Mouse (Mus musculus) layer of hippocampus, adult 2 months (tissue): ENCODE measurements at regions not wholly inside any gene's neighbourhood (a gene's known extent, or its start where the extent isn't known, plus 50 kb on each side); places are given as distances from the start of the nearest gene placed in this dataset.

Experiments used
- DNase-seq, 2 experiments: peaks; one replicate each; pipeline ENCODE4 v3.0.0; 2022; ENCODE audit warnings: low spot score in 2 of 2
- H3K27ac ChIP-seq: fragments of 200-600 bp; 2 replicates; pipeline ENCODE4 v1.8.1; 2022
- H3K4me3 ChIP-seq: fragments of 200-600 bp; 2 replicates; pipeline ENCODE4 v1.8.1; 2022; ENCODE audit warnings: mild to moderate bottlenecking
- CTCF ChIP-seq: fragments of 200-600 bp; conservative IDR thresholded peaks from 2 replicates; pipeline ENCODE4 v1.8.1; 2022; ENCODE audit warnings: antibody characterized with exemption, mild to moderate bottlenecking, moderate library complexity

GRCm38 (mm10) chr9:120712987-120713386 lies 141.7 kb downstream of the Rpl14 start:
- TF ChIP-seq CTCF = peak; percentile 35
- DNase-seq = no peak
- no peak overlapping the region for H3K27ac ChIP-seq
- no peak overlapping the region for H3K4me3 ChIP-seq

- TF ChIP-seq CTCF = no peak
- H3K27ac ChIP-seq = peak overlapping the region; percentile 57
- peak in 1 of 2 experiments; percentile 29 for DNase-seq
- no peak overlapping the region for H3K4me3 ChIP-seq
Measured at GRCm38 (mm10) chr9:120715665-120716121, 144.4 kb downstream of the Rpl14 start.

- Histone ChIP-seq H3K27ac (no peak overlapping the region), H3K4me3 (no peak overlapping the region)
- no peak for DNase-seq
- no peak for TF ChIP-seq CTCF
Measured at GRCm38 (mm10) chr9:120718812-120719211, 147.6 kb downstream of the Rpl14 start.

GRCm38 (mm10) chr9:120721451-120722123 lies 150.3 kb downstream of the Rpl14 start:
- no peak overlapping the region for H3K4me3 ChIP-seq
- no peak for DNase-seq
- no peak for TF ChIP-seq CTCF

GRCm38 (mm10) chr9:120723026-120723425 lies 151.8 kb downstream of the Rpl14 start:
- no peak overlapping the region for H3K27ac ChIP-seq
- TF ChIP-seq CTCF = no peak
- DNase-seq = no peak
- no peak overlapping the region for H3K4me3 ChIP-seq

More at GRCm38 (mm10) chr9:120721451-120722123, 150.3 kb downstream of the Rpl14 start:
- no peak overlapping the region for H3K27ac ChIP-seq

- Histone ChIP-seq H3K27ac (no peak overlapping the region), H3K4me3 (no peak overlapping the region)
- TF ChIP-seq CTCF = no peak
- no peak for DNase-seq
Measured at GRCm38 (mm10) chr9:120731952-120732622, 160.8 kb downstream of the Rpl14 start.

- TF ChIP-seq CTCF = no peak
- Histone ChIP-seq H3K4me3 (no peak overlapping the region), H3K27ac (no peak overlapping the region)
- DNase-seq = no peak
Measured at GRCm38 (mm10) chr9:120732650-120733293, 161.5 kb downstream of the Rpl14 start.

- no peak for DNase-seq
Measured at GRCm38 (mm10) chr9:120733681-120734465, 162.6 kb downstream of the Rpl14 start.

GRCm38 (mm10) chr9:120735217-120735616 lies 164.0 kb downstream of the Rpl14 start:
- TF ChIP-seq CTCF = no peak
- no peak overlapping the region for H3K27ac ChIP-seq
- no peak for DNase-seq
- no peak overlapping the region for H3K4me3 ChIP-seq

More at GRCm38 (mm10) chr9:120733681-120734465, 162.6 kb downstream of the Rpl14 start:
- peak overlapping the region; percentile 11; the same call in 1 of the 2 replicates for H3K27ac ChIP-seq
- TF ChIP-seq CTCF = peak; percentile 63
- no peak overlapping the region for H3K4me3 ChIP-seq

- no peak overlapping the region for H3K4me3 ChIP-seq
Measured at GRCm38 (mm10) chr9:120737956-120738355, 166.7 kb downstream of the Rpl14 start.

GRCm38 (mm10) chr9:120739199-120739952 lies 168.1 kb downstream of the Rpl14 start:
- Histone ChIP-seq H3K4me3 (no peak overlapping the region), H3K27ac (peak overlapping the region; percentile 79)
- peak; percentile 20 to 34 for DNase-seq
- no peak for TF ChIP-seq CTCF

More at GRCm38 (mm10) chr9:120737956-120738355, 166.7 kb downstream of the Rpl14 start:
- no peak for TF ChIP-seq CTCF
- H3K27ac ChIP-seq = 0 out of 2 replicates have a peak overlapping the region, but pooled peaks have one; percentile 79
- no peak for DNase-seq
